Mouse (Mus musculus) adrenal gland, postnatal 25 days (tissue): ENCODE data around the gene Rnpc3. TPM values are rescaled to one million over a fixed set of nuclear protein-coding genes. Genes with fewer than 3 reads are reported as not detected.
"Not testable (repeated sequence)": the region's sequence is repeated elsewhere in the genome, so short reads cannot be mapped to it uniquely, and the experiment has no call there.

Experiments used
- DNase-seq: peaks from one replicate; pipeline ENCODE4 v3.0.0; 2021; ENCODE audit warnings: mixed read lengths
- long read RNA-seq: library from polyadenylated mRNA; stranded (forward); transcript quantifications from one replicate; pipeline ENCODE4 v2.0.0, GENCODE M21; 2021
- total RNA-seq: library from RNA; stranded (reverse); gene quantifications from 2 replicates; pipeline ENCODE4 v1.2.3, GENCODE M21; 2021

Gene Rnpc3
- 29.5 and 34.5 TPM in 2 replicates for total RNA-seq
- long read RNA-seq, transcript Rnpc3-203 (15 exons, 1,839 nt): major isoform, 7 of 16 reads
- long read RNA-seq, partial matches to known transcripts: 2 of 16 reads
- long read RNA-seq, other reads (novel, unspliced or antisense): 3 of 16 reads

GRCm38 (mm10) chr3:113629606-113630359 is at the start of gene Rnpc3:
TSS of gene Rnpc3 (minus strand) at chr3:113630149.
- DNase-seq: peak; percentile 97

- peak; percentile 37 for DNase-seq
Observed at GRCm38 (mm10) chr3:113656940-113657339, 27.0 kb upstream of the Rnpc3 start.

- DNase-seq: no peak
Observed at GRCm38 (mm10) chr3:113654335-113654734, 24.4 kb upstream of the Rnpc3 start.

- not testable (repeated sequence) for DNase-seq
Observed at GRCm38 (mm10) chr3:113651386-113651785, 21.4 kb upstream of the Rnpc3 start.

DNA sequence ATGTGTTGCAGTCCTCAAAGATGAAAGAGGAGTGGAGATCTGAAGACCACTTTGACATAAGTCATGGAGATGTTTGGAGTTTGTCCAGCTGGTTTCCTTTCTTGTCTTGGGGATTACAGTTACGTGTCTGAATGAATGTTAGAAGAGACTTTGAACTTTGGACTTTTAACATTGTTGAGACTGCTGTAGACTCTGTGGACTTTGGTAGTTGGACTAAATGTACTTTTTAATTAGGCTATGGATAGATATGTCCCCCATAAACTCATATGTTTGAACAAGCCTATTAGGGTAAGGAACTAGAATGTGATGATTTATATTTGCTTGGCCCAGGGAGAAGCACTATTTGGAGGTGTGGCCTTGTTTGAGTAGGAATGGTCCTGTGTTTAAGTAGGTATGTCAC is 9.6 kb upstream of the Rnpc3 start:
- DNase-seq: no peak

DNA sequence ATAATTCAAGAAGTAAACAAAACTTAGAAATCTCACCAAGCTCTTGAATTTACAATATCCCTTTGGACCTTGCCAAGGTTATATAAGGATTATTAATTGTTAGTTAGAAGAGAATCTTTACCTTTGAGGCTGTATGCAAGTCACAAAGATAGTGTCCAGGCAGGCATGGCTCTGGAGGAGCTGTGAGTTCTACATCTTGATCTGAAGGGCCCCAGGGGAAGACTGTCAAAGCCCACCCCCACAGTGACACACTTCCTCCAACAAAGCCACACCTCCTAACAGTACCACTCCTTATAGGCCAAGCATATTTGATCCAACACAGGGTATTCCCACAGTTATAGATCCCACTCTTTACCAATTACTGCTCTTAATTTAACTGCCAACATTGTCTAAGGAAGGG is 4.3 kb upstream of the Rnpc3 start:
- no peak for DNase-seq

DNA sequence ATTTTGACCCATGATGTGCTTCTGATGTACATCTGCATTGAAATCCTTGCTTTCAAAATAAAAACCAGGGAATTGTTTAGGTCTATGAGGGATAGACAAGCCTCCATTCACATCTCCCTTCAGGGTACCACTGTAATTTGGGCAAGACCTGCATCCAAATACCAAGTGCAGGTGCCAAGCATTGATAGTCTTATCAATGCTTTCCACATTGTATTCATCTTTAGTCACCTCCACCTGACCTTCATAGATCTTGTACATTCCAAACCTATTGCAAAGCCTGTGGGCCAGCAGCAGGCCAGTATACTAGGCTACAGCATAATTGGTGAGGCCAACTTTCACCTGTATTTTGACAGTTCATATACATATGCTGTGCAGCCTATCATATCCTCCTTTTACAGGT is 1.7 kb upstream of the Rnpc3 start:
- no peak for DNase-seq

GRCm38 (mm10) chr3:113630564-113630963 is 615 bp upstream of the Rnpc3 start:
- DNase-seq: no peak

- DNase-seq: no peak
Observed at GRCm38 (mm10) chr3:113606599-113606998, 23.4 kb downstream of the Rnpc3 start, which contains the start of gene Amy1. TSS of gene Amy1 (minus strand) at chr3:113606699.

- DNase-seq: no peak
Observed at GRCm38 (mm10) chr3:113590844-113591243, 39.1 kb downstream of the Rnpc3 start.

- peak; percentile 10 for DNase-seq
Observed at GRCm38 (mm10) chr3:113574578-113574977, 55.4 kb downstream of the Rnpc3 start.

DNA sequence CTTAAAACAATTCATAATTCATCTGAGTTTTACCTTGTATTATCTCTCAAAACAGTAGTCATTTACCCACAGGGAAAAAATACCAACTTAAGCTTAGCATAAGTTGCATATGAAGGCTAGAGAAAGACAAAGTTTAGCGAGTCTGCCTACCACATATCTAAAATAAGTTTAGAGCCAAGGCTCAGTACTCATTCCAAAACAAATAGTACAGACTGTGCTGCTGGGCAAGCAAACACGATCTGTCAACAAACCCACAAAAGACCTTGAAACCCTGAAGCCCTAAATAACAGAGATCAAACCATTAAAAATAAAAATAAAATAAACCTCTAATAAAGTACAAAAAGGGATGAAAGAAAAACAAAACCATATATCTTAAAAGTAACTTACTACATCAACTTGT is 55.8 kb downstream of the Rnpc3 start:
- DNase-seq: no peak

GRCm38 (mm10) chr3:113572158-113572557 is 57.8 kb downstream of the Rnpc3 start:
- no peak for DNase-seq

Other genes with a start within 250 kb of the Rnpc3 start
- gene Amy2a1, start 97.7 kb downstream of the Rnpc3 start, total RNA-seq: not detected in 2 replicates
- 57.2 and 61.9 TPM in 2 replicates for gene Amy1, start 23.4 kb downstream of the Rnpc3 start, total RNA-seq